Mouse (Mus musculus) lung, embryonic 16.5 days (tissue): ENCODE results near the gene Tm4sf5. TPM values are rescaled to one million over a fixed set of nuclear protein-coding genes. Genes with fewer than 3 reads are reported as not detected.

Experiments used
- ATAC-seq: fragments of 200-750 bp; cut with Nextera tagmentation; 2 replicates; pipeline ENCODE4 v1.8.0; 2017; ENCODE audit warnings: low read depth, mild to moderate bottlenecking, moderate library complexity
- H3K27ac ChIP-seq: fragments of 300-500 bp; sonication (generic); 2 replicates; pipeline ENCODE4 v1.5.1; 2014; ENCODE audit warnings: mild to moderate bottlenecking, control low read depth, low read length
- H3K27me3 ChIP-seq: fragments of 300-500 bp; sonication (generic); 2 replicates; pipeline ENCODE4 v1.6.1; 2014; ENCODE audit warnings: low read depth, low read length, mixed read lengths; ENCODE audit not compliant: control insufficient read depth, insufficient read depth
- H3K36me3 ChIP-seq: fragments of 300-500 bp; sonication (generic); 2 replicates; pipeline ENCODE4 v1.6.1; 2014; ENCODE audit warnings: low read length; ENCODE audit not compliant: control insufficient read depth, insufficient read depth
- H3K4me1 ChIP-seq: fragments of 300-500 bp; sonication (generic); replicated peaks from 2 replicates; pipeline ENCODE4 v1.6.1; 2014; ENCODE audit warnings: low read length, mixed read lengths; ENCODE audit not compliant: control insufficient read depth, insufficient read depth
- H3K4me2 ChIP-seq: fragments of 300-500 bp; sonication (generic); 2 replicates; pipeline ENCODE4 v1.6.1; 2014; ENCODE audit warnings: low read depth, low read length, control low read depth
- H3K4me3 ChIP-seq: fragments of 300-500 bp; sonication (generic); 2 replicates; pipeline ENCODE4 v1.5.1; 2014; ENCODE audit warnings: mild to moderate bottlenecking, low read length, control low read depth
- H3K9ac ChIP-seq: fragments of 300-500 bp; sonication (generic); 2 replicates; pipeline ENCODE4 v1.6.1; 2014; ENCODE audit warnings: low read length, control low read depth
- H3K9me3 ChIP-seq: fragments of 300-500 bp; sonication (generic); 2 replicates; pipeline ENCODE4 v1.6.1; 2016; ENCODE audit warnings: low read length; ENCODE audit not compliant: control insufficient read depth
- WGBS: fragments of 180-500 bp; shearing (Covaris S2); extraction: QIAGEN DNeasy Blood & Tissue Kit; methylation state at CpG from one replicate; pipeline ENCODE4 v1.1.7; 2014; 5-methylcytosine and 5-hydroxymethylcytosine counted together
- polyA plus RNA-seq: library from polyadenylated mRNA; unstranded; fragments of >200 nt; fragmentation: Nextera tagmentation; extraction: Ambion mirVana; gene quantifications from 2 replicates; pipeline ENCODE4 v1.2.1, GENCODE M21; 2015

The Tm4sf5 gene
- 1.9 and 2.0 TPM in 2 replicates for polyA plus RNA-seq

DNA sequence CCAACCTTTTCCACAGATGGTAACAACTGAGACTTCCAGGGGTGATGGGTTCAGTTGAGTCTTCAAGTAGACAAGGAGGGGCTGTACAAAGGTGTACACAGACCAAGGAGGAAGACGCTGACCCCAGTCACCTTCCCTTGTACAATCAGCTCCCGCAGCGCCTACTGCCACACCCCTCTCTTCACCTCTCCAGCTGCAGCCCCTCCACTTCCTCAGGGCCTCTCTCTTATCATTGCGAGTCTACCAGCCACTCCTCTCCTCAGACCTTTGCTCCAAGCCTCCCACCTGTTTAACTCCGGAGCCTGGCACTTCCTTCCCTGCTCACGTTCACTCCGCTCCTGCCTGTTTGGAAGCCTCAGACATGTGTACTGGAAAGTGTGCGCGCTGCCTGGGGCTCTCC lies at the start of gene Tm4sf5:
Gene Tm4sf5 (plus strand): TSS at position 275 of the 400 bp plus-strand sequence.
- Histone ChIP-seq H3K4me1 (no peaks in the 10 kb centered on the region), H3K4me3 (no peak within 1 kb of the TSS), H3K27me3 (no peaks in the 10 kb centered on the region; the same call in 1 of the 2 replicates), H3K9ac (no peak within 1 kb of the TSS), H3K4me2 (no peak within 1 kb of the TSS), H3K9me3 (no peaks in the 10 kb centered on the region), H3K36me3 (no peaks in the 10 kb centered on the region), H3K27ac (no peak within 1 kb of the TSS)
- WGBS, result 44% methylated on average over 9 of the region's 9 CpGs
- ATAC-seq, result no peak

DNA sequence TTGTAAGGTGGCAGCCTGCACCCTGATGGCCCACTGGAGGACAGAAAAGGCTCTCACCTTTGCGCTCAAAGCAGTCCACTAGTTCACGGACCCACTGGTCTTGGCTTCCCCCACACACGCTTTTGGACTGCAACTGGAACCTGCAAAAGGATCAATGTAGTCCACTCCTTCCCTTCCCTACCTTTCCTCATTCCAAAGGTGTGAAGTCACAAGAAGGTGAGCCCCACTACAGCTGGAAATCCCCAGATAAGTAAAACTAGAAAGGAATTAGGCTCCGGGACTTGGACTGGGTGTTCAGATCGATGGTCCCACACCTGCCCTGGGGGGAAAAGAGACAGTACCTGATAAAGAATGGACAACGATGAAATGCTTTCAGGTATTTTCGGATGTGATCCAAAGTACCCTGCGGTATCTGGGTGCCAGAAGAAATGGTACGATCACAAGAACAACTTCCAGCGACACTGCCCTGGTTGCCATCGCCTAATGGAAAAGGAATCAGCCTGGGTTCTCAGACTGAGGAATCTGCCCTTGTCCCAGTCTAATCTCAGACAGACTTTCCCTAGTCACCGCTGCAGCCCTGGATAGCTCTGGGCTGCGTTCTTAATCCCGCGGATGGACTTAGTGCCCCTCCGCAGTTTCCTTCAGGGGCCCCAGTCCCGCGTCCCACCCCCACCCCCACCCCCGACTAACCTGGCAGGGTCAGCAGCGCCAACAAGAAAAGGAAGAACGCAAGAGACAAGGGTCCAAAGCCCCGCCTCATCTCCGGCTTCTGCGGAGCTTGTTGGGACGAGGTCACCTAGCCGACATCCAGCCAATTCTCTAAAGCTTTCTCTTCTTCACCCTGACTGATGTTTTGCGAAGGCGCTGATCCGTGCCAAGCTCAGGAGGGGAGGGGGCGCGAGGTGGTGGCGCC lies 46.1 kb upstream of the Tm4sf5 start, which contains the start of gene Zmynd15:
Gene Zmynd15 (plus strand): TSS at position 746 of the 913 bp plus-strand sequence.
- Histone ChIP-seq H3K27ac (no peak within 1 kb of the TSS), H3K9ac (peak within 1 kb of the TSS; percentile 73), H3K4me2 (peak within 1 kb of the TSS; percentile 98), H3K36me3 (no peaks in the 10 kb centered on the region), H3K9me3 (no peaks in the 10 kb centered on the region), H3K4me1 (peaks cover 8% of the 10 kb centered on the region), H3K27me3 (no peaks in the 10 kb centered on the region), H3K4me3 (peak within 1 kb of the TSS; percentile 62)
- 14% methylated on average over 30 of the region's 32 CpGs for WGBS
- ATAC-seq, result peak; percentile 24

DNA sequence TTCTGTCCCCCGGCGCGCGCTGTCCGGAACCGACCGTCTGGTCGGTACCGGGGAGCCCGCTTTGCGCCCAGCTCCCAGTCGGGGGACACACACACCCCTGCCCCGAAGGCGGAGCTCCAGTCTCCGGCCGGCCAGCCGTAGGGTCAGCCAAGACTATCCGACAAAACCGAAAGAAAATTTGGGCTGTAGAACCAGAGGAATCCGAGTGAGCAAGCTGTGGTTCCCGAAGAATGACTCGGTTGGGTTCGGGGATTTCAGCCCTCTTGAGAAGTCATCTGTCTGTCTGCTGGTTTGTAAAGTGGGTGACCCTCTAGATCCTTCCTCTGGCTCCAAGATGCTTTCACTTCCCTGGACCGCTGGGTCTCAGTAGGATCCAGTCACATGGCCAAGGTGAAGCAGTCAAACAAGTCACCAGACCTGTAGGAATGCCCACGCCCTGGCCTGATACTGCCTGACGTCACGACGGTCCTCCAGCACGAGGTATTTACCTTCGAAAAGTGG lies 45.4 kb upstream of the Tm4sf5 start, which contains the start of gene Cxcl16:
Gene Cxcl16 (minus strand): TSS at position 384 of the 501 bp plus-strand sequence.
- 5% methylated on average over 30 of the region's 30 CpGs for WGBS
- Histone ChIP-seq H3K9me3 (no peaks in the 10 kb centered on the region), H3K27ac (no peak within 1 kb of the TSS), H3K4me2 (peak within 1 kb of the TSS; percentile 98), H3K9ac (peak within 1 kb of the TSS; percentile 73), H3K36me3 (no peaks in the 10 kb centered on the region), H3K4me3 (peak within 1 kb of the TSS; percentile 62), H3K27me3 (no peaks in the 10 kb centered on the region), H3K4me1 (peaks cover 8% of the 10 kb centered on the region)
- peak; percentile 88 for ATAC-seq

DNA sequence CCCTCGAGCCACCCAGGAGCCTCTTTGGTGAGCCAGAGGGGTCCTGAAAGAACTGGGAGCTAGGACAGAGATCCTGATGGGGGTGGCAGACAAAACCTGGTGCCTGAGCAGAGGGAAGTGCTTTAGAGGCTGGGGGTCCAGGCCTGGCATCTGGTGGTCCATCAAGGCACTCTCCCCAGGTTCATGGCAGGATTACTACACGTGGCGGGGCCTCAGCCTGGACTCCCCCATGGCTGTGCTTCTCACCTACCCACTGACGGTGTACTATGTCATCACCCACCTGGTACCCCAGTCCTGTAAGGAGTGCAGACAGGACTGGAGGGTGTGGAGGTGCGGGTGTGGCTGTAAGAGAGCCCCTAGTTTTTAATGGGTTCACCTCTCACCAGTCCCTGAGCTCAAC lies 41.1 kb upstream of the Tm4sf5 start:
- no peak for ATAC-seq
- H3K27me3 ChIP-seq, result peaks cover 4% of the 10 kb centered on the region

DNA sequence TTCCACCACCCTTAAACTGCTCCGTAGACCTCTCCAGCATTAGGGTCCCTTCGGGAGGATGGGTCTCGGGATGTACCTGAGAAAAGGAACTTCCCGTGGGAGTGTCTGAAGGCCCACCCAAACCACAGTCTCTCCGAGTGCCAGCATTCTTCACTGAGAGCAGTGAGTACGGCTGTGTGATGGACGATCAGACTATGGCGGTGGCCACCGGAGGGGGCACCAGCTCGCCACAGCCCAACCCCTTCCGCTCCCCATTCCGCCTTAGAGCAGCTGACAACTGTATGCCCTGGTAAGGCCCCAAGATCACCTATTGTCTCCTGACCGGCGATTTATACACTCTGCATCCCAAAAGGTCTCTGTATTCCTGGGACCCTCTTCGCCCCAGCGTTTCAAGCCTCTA lies 39.8 kb upstream of the Tm4sf5 start:
- no peaks in the 10 kb centered on the region for H3K9me3 ChIP-seq
- peak overlapping the region; percentile 72 for H3K4me2 ChIP-seq
- peaks cover 4% of the 10 kb centered on the region for H3K27me3 ChIP-seq
- peak overlapping the region; percentile 40 for H3K4me3 ChIP-seq
- H3K4me1 ChIP-seq, result peaks cover 34% of the 10 kb centered on the region
- no peak overlapping the region for H3K27ac ChIP-seq
- no peaks in the 10 kb centered on the region for H3K36me3 ChIP-seq
- peak overlapping the region; percentile 56; the same call in 1 of the 2 replicates for H3K9ac ChIP-seq
- WGBS, result 29% methylated on average over 16 of the region's 16 CpGs
- no peak for ATAC-seq

More for the DNA sequence above, 41.1 kb upstream of the Tm4sf5 start:
- Histone ChIP-seq H3K4me3 (no peak overlapping the region), H3K9me3 (no peaks in the 10 kb centered on the region), H3K36me3 (no peaks in the 10 kb centered on the region), H3K9ac (no peak overlapping the region), H3K4me2 (no peak overlapping the region), H3K4me1 (peaks cover 34% of the 10 kb centered on the region), H3K27ac (no peak overlapping the region)
- 79% methylated on average over 5 of the region's 5 CpGs for WGBS

DNA sequence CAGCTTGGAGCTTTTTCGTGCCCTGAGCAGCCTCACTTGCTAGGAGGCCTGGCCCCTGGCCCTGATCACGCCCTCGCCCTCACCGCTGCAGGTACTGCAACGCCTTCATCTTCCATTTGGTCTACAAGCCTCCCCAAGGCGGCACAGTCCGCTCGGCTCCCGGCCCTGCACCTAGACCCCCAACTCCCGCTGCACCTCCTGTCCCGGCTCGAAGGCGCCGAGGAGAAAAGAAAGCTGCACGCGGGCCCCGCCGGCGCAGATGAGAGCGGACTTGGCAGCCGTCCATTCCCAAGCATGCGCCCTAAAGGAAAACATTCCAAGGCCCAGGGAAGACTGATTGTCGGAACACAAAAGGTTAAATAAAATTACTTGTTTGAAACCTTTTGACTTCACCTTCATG lies 39.2 kb upstream of the Tm4sf5 start:
- Histone ChIP-seq H3K4me3 (peak overlapping the region; percentile 40), H3K4me1 (peaks cover 34% of the 10 kb centered on the region), H3K9ac (peak overlapping the region; percentile 56), H3K9me3 (no peaks in the 10 kb centered on the region), H3K27me3 (peaks cover 4% of the 10 kb centered on the region), H3K27ac (no peak overlapping the region), H3K36me3 (no peaks in the 10 kb centered on the region), H3K4me2 (peak overlapping the region; percentile 72)
- ATAC-seq, result peak; percentile 60; the same call in 1 of the 2 replicates
- 3% methylated on average over 23 of the region's 23 CpGs for WGBS

DNA sequence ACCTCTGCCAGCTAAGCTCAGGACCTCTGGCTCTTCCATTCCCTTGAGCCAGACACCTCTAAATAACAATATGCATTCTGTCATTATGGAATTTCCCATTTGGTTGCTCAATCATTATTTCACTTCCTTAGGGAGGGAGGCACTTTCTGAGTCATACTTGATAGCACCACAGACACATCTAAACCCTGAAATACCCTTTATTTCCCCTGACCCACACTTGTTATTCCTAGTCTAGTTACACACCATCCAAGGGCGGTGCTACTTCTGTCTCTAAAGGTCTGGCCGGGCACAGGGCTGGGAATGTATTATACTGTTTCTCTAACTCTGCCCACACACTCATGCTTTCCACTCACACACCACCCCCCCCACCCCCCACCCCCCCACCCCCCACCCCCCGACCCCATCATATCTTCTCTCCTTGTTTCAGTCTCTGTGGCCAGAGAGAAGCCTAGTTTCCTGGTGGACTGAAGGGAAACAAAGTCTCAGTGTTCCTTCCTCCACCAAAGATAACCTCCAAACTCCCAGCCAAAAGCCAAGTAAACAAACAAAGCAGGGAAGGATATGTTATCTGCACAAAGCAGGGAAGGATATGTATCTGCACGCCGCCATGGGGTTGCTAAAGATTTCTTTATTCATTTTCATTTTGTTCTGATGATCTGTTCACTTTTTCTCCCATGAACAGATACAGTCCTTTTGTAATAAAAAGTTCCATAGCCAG lies 37.0 kb upstream of the Tm4sf5 start:
- no peak for ATAC-seq
- Histone ChIP-seq H3K4me3 (no peak overlapping the region), H3K36me3 (no peaks in the 10 kb centered on the region), H3K27ac (peak overlapping the region; percentile 47; the same call in 1 of the 2 replicates), H3K9me3 (no peaks in the 10 kb centered on the region), H3K9ac (no peak overlapping the region), H3K4me1 (peaks cover 34% of the 10 kb centered on the region), H3K4me2 (no peak overlapping the region), H3K27me3 (peaks cover 4% of the 10 kb centered on the region)
- 53% methylated on average over 4 of the region's 5 CpGs for WGBS

DNA sequence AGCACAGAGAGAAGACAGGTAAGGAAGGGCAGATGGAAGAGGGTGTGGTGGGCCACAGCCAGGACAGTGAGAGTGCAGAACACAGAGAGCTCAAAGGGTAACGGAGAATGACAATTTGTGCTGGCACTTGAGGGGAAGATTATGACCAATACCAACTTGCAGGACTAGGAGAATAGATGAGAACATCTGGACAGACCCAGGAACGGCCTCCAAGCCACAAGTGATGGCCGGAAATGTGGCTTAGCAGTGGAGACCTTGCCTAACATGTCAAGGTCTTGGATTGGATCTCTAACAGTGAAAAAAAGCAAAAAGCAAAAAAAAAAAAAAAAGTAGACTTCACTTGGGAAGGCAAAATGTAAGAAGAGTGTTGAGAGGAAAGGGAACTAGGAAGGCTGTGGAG lies 35.3 kb upstream of the Tm4sf5 start:
- H3K9me3 ChIP-seq, result no peaks in the 10 kb centered on the region
- 88% methylated on average over 3 of the region's 3 CpGs for WGBS
- no peaks in the 10 kb centered on the region for H3K36me3 ChIP-seq
- H3K4me2 ChIP-seq, result no peak overlapping the region
- ATAC-seq, result no peak
- H3K27me3 ChIP-seq, result peaks cover 4% of the 10 kb centered on the region
- no peak overlapping the region for H3K9ac ChIP-seq
- no peak overlapping the region for H3K4me3 ChIP-seq
- H3K27ac ChIP-seq, result no peak overlapping the region
- peaks cover 34% of the 10 kb centered on the region for H3K4me1 ChIP-seq

DNA sequence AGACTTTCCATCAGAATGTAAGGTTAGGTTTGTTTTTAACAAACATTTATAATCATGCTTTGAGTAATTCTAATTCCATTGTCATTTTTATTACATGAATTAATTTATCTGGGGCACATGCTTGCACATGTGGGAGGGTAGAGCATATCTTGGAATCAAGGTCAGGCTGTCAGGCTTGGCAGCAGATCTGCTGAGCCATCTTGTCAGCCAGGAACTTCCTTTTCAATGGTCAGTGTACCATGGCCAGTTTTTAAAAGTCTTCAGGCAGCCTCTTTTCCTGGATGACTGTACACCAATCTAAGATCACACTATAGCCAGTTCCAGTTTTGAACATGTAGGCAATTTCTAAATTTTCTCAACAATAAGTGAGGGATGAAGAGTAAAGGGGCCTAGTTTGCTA lies 32.3 kb upstream of the Tm4sf5 start:
- Histone ChIP-seq H3K4me1 (peaks cover 14% of the 10 kb centered on the region), H3K4me3 (no peak overlapping the region), H3K27ac (no peak overlapping the region), H3K27me3 (no peaks in the 10 kb centered on the region), H3K36me3 (no peaks in the 10 kb centered on the region), H3K9me3 (no peaks in the 10 kb centered on the region), H3K9ac (no peak overlapping the region), H3K4me2 (no peak overlapping the region)
- ATAC-seq, result no peak
